Mouse (Mus musculus) mouse trophoblast stem cell (cell line): ENCODE results near the gene Tmem253.
"Not testable (repeated sequence)": the region's sequence is repeated elsewhere in the genome, so short reads cannot be mapped to it uniquely, and the experiment has no call there.

Experiments
- in situ Hi-C, 2 experiments: fragments of 300-500 bp; cut with MseI, MboI; formaldehyde crosslinking; loops; 2 replicates in 1 of 2; 3 replicates in 1 of 2; pipeline ENCODE4 v1.15.1; 2025

Tmem253 gene

DNA sequence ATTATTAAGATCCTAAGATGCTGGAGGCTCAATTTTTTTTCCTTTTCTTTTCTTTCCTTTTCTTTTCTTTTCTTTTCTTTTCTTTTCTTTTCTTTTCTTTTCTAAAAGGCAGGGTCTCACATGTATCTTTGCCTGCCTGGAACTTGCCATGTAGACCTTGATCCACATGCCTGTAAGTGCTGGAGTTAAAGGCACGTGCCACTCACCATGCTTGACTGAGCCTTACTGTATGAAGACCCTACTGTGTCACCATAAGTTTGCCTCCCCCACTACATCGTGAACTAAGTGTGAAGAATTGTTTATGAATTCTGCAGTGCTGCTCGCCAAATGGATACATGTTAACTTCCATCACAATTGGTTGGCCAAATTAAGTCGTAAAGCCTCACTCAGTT, 5.7 kb downstream of the Tmem253 start:
- in situ Hi-C loops = no loop called here

DNA sequence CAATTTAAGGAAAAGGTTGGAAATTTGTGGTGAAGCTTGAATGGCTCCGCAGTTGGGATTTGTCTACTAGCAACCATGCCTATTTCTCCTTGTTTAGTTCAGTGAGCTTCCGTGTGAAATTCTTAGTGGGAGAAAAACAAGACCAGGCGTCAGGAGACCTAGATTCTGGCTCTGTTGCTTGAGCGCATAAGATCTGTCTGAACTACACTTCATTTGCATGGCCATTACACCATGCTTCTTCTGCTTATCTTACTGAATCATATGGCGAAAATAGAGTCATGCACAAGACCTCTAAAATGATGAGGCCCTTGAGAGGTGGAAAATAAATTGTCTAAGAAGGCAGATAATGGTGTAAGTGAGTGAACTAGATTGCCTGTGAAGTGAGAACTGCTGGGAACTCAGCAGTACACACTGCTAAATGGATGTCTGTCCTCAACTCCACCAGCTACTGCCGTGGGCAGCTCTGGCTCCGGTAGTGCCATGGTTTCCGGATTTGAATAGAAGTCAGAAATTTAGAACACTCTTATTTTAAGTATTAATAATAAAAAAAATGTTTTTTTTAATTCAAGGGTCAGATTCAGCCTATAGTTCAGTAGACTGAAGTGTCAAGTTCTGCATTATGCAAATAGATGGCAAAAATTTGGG, 6.2 kb downstream of the Tmem253 start:
- in situ Hi-C loops = no loop called here

DNA sequence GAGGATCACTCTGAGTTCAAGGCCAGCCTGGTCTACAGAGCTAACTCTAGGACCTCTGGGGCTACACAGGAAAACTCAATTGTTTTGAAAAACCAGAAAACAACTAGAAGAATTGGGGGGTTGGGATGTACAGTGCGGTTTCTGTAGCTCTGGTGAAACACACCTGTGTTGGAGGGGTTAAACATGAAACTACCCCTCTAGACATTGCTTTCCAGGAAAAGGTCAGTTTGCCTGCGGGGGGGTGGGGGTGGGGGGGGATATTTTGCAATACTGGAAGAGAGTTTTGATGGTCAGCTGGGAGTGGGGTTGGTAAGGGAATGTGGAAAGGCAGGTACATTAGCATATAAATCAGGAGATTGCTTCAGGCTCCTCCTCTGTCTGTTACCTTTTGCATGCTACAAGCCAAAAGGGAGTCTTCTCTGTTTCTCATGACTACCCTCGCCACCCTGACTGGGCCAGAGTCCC, 6.8 kb downstream of the Tmem253 start:
- in situ Hi-C loops = no loop called here

DNA sequence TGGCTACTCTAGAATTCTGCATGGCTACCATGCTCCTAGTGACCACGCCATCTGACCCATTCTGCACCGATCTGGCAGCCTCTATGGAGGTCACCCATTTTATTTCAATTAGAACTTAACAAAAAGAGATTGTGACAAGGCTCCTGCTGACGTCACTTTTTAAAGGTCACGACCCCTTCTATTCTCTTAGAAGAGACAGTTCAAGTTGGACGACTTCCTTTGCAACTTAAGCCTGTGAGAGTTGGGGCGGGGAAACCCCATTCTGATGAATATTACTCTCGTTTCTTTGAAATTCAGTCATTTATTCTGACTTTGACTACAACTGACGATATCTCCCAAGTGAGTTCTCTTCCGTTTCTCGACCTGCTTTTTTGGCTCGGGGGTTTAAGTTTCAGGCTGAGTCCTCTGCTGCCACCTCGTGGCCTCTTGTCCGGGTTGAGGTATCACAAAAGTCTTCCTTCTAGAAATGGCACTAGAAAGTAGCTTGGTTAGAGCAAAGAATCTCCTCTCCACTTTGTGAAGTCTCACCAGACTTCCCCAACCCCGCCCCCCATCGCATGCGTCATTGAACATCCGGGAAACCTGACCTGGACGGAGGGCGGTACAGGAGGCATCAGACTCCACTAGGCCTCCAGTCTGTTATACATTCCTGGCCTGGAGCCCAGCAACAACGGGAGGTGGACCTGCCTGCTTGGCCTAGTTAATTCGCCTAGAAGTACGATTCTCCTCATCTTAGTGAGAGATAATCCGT, 7.4 kb downstream of the Tmem253 start:
- in situ Hi-C loops = no loop called here

DNA sequence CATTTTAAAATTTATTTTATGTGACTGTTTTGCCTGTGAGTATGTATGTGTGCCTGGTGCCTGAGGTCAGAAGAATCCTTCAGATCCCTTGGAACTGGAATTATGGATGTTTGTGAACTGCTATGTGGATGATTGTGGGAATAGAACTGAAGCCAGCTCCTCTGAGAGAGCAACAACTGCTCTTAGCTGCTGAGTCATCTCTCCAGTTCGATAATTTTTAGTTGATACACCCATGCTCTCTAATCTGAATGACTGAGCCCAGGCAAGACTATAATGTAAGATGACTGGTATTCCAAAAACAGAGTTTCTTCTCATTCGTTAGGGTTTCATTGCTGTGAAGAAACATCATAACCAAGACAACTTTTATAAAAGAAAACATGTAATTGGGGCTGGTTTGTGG, 8.7 kb downstream of the Tmem253 start:
- in situ Hi-C loops = no loop called here

DNA sequence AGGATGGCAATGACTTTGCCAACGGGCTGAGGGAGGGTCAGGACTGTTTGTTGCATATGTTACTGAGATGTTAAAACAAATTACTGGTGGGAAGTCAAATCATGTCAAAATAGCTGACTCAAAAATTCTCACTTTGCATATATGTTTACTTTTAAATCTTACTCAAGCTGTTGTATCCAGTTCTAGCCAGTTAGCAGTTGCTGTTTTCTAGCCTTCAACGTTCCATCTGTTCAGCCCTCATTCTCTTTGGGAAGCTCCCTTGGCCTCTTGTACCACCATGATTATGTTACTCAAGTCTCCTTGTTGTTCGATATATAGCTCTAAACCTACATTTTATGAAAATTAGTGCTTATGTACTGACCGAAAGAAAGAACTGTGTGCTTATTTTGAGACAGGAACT, 10.9 kb downstream of the Tmem253 start:
- in situ Hi-C loops = no loop called here

DNA sequence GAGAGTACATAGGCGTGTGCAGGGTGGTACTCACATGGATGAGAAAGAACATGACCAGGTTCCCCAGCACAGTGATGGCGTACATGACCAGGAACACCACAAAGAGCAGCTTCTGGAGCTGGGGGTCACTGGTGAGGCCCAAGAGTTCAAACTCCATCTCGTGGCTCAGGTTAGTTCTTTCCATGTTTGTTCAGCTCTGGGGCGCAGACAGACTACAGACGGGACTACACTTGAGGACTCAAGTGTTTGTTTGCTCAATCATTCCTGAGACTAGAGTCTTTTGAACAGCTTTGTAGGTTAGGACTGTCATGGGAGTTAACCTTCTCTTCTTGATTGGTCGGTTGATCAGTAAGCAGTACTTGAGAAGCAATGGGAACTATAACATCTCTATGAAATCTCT, 20.5 kb downstream of the Tmem253 start:
- in situ Hi-C loops = no loop called here

DNA sequence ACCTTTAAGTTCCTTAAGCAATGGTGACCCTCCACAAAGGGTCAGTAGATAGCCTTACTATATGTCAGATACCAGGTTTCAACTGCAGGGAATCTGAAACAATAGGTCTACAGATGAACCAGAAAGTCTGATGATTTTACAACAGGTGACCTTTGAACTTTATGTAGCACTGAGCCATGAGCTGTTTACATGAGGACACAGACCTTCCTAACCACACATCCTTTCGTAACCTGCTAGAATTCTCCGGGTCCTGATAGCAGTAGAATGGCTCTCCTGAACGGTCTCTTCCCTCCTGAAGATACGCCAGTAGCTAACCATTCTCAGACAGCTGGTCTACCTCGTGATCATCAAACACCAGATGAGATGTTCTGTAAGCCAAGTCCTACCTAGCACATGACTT, 23.9 kb downstream of the Tmem253 start:
- in situ Hi-C loops = no loop called here

DNA sequence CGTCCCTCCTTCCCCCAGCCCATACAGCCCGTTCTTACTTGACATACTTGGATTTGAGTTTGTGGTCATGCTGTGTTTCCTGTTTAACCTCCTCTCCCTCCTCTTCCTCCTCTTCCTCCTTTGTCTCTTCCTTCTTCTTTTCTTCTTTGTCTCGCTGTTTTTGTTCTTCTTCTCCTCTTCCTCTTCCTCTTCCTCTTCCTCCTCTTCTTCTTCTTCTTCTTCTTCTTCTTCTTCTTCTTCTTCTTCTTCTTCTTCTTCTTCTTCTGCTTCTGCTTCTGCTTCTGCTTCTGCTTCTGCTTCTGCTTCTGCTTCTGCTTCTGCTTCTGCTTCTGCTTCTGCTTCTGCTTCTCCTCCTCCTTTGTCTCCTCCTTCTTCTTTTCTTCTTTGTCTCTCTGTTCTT, 26.9 kb downstream of the Tmem253 start, which contains the start of gene Olfr221:
Gene Olfr221 (minus strand): TSS at position 101 of the 400 bp plus-strand sequence.
- in situ Hi-C loops = not testable (repeated sequence)

DNA sequence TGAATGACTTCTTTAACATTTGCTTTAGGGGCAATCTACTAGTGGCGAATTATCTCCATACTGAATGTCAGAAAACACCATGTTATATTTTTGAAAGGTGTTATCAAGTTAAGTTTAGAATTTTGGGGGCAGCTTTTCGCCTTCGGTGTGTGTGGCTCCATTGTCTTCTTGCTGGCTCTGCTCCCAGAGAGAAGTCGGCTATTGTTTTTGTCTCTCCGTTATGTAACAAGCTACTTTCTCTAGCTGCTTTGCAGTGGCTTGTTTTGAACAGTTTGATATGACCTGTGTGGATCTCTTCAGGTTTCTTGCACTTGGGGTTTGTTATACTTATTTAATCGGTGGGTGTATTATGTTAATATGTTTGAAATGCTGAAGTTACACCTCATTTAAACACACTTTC, 28.0 kb downstream of the Tmem253 start:
- in situ Hi-C loops = no loop called here

DNA sequence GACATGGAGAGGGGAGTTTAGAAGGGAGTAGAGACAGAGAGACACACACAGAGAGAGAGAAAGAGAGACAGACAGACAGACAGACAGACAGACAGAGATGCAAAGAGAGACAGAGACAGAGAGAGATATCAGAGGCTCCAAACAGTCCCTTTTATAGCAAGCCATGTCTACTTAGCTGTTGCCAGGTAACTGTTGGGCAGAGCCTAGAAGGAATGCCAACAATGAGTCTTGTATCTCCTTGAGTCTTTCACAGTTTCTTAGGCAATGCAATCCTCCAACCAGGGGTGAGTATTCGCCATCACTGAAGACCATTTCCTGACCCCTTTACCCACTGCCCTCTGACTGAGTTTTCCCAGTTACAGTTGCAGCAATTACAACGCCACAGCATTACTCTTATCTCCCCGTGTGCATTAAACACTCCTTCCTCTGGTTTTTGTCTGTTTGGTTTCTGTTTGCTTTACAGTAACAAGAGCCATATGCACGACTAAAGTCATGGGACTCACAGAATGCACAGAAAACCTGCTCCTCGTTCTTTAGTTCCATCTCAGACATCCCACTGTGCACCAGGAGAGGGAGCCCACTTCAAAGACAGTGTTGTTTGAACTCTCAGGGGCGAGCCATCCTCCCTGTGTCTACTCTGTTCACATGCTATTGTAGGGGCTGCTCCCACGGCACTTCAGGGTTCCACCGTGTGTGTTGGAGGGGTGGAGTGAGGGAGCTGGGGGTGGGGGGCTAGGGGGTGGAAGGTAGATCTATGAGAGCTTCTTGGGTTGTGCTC, 29.6 kb downstream of the Tmem253 start:
- in situ Hi-C loops = no loop called here

DNA sequence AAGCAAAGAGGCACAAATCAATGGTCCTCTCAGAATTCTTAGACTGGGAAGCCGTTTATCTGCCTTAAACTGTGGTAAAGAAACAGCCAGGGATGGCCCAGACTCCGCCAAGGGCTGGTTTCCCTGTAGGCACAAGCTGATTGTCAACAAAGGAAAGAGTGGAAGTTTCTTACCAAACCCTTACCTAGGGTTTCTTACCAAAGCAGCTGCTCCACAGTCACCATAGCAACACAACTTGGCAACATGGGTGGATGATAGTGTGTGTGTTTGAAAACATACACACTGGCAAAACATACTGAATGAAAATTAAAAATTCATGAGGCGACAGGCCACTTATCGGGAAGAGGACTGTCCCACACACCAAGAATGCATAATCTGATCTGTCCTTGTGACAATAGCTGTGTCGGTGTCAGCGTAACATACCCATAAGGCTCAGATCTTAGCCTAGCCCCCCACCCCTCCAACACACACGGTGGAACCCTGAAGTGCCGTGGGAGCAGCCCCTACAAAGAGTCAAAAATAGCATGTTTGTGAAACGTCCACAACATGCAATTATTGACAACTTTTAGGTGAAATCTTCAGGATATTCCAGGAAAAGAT, 30.6 kb downstream of the Tmem253 start:
- in situ Hi-C loops = no loop called here

DNA sequence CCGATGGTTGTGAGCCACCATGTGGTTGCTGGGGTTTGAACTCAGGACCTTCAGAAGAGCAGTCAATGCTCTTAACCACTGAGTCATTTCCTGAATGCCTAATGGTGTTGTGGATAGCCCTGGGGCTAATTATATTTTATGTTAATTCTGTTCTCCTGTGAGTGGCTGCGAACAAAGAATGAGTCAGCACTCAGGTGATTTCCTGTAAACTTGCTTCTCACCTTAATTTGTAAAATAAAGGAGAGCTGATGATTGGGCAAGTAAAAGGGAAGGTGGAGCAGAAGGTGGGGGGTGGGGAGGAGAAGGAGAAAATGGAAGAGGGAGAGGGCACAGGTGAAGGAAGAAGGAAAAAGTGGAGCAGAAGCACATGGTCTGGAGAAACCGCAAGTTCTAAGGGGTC, 37.3 kb downstream of the Tmem253 start:
- in situ Hi-C loops = not testable (repeated sequence)

DNA sequence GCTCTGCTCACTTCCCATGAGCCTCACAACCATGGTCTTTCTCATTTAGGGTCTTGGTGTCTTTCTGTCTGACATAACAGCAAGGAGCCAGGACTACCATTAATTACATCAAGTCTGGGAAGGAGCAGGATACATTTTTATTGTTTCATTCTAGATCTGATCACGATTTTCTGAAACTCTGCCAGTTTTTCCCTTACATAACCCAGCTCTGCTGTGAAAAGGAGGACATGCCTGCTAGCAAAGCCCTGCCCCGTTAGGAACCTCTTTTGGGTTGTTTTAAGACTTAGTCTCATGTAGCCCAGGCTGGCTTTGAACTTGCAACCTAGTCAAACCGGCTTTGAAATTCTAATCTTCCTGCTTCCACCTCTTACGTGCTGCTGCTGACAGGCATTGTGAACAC, 44.5 kb downstream of the Tmem253 start:
- in situ Hi-C loops = no loop called here

DNA sequence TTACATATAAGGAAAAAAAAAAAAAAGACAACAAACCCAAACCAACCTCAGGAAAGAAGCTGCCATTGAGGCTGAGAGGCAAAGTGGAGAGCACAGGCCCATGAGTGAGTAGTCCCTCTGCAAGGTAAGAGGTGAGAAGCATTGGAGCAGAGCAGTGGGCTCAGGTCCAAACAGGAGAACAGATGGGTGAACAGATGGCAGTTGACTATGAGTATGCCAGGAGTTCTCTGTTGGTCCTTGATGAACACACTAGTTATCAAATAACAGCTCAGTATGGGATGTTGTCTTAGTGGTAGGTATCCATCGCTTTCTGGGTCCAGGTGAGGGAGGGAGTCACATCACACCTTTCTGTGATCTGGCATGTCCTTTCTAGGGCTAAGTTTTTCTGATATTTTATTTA, 45.3 kb downstream of the Tmem253 start:
- in situ Hi-C loops = no loop called here

DNA sequence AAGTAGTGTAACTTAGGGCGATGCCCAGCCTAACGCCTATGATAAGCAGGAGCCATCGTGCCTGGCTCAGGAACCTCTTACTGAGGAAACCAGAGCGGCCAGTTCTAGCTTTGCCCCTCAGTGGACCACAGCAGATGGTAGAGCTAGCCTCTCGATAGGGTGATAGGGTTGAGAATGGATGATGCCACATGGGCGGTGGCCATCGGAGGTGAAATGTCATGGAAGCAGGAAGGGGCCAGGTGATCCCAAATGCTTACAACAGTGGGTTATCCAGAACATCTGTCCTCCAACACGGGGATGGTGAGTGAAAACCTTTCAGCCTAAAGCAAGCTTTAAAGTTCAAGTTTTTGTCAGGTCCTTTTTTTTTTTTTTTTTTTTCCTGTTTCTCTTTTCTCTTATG, 46.3 kb downstream of the Tmem253 start:
- in situ Hi-C loops = no loop called here

DNA sequence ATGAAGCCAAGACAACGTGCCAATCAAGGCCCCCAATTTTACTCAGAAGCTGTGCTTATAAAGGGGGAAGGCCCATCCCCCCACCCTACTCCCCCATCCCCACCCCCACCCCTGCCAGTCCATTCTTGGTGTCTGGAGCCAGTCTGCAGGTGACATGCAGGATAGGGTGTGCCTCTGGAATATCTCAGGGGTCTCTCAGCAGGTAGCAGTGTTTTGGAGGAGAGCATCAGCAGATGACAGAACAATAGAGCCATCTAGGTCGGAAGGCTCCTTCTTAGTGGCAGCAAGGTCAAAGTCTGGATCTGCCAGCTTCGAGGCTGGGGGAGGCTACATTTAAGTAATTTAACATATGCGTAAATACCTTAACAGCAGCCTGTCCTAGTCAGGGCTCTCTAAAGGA, 50.7 kb downstream of the Tmem253 start:
- in situ Hi-C loops = no loop called here
